Mouse (Mus musculus) gastrocnemius, postnatal 4 days (tissue): ENCODE measurements at regions not wholly inside any gene's neighbourhood (a gene's known extent, or its start where the extent isn't known, plus 50 kb on each side); places are given as distances from the start of the nearest gene placed in this dataset.

Experiments used
- DNase-seq, 2 experiments: peaks; one replicate each; pipeline ENCODE4 v3.0.0; 2021 to 2022; ENCODE audit warnings: low spot score in 2 of 2, mixed read lengths in 2 of 2

DNA sequence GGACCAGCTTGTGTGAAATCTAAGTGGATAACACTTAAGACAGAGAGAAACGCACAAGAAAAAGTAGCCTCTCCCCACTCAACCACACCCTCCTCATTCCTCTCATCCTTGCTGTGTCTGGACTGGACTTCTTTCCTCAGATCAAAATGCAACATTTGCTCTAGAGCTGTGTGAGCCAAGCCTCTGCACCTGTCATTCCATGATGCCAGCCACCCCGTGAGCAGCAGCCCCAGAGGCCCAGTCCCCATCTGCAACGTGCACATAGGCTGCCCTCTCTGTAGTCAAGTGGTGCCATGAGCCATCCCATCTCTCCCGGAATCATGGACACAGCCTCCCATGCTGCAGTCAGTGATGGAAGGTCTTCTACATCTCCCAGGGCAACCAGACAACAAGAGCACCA is 55.1 kb upstream of the Gpc1 start:
- no peak for DNase-seq

DNA sequence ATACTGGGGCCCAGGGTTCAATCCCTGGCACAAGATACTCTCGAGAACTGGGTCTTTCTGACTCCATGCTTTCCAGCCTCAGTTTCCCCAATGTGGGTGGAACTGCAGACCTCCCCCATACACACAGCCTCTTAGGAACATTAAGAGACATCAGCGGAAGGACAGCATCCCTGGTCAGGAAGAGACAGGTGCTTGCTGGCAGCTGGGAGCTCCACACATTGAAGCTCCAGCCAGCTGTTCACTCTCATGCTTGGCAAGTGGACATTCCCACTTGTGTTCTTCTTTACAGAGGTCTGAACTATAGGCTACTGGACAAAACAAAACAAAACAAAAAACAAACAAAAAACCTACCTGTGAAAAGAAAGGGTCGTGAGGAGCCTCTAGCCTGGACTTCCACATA is 55.5 kb upstream of the Gpc1 start:
- no peak for DNase-seq

DNA sequence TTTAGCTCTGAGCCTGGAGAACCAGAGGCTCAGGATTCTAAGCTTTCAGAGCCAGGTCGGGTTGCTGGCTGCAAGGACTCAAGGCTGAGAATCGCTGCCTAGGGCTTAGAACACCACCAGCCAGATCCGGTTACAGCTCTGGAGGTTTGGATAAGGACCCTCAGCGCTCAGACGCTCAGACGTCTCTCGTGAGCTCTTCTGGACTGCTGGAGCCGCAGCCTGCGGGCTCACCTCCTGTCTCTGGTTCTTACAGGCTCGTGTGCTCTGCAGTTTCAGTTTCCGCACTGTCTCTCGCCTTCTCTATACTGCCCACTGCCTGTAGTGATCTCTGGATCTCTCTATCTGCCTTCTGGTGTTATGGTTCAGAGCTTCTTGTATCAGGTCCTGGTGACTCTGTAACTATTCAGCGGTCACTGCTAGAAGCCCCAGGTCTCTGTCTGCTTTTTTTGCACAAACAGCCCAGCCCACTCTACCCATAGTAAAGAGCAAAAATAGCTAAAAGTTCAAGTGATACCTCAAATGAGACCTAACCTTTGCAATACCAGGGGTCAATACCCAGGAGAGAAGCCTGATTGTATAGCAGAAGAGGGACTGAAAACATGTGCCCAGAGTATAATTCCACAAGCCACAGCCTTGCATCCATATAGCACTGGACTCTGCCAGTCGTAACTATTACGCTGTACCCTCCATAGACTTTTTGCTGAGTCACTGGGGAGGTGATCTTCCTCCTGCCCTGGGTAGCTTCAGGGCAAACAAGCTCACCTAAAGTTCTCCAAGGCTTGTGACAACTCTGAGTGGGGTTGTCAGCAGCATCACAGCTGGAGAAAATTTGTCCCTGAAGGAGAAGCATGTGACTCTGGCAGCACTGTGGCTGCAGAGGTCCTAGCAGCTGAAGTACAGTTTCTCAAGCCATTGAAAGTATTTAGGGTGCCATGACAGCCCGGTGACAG is 56.4 kb upstream of the Gpc1 start:
- DNase-seq: no peak

DNA sequence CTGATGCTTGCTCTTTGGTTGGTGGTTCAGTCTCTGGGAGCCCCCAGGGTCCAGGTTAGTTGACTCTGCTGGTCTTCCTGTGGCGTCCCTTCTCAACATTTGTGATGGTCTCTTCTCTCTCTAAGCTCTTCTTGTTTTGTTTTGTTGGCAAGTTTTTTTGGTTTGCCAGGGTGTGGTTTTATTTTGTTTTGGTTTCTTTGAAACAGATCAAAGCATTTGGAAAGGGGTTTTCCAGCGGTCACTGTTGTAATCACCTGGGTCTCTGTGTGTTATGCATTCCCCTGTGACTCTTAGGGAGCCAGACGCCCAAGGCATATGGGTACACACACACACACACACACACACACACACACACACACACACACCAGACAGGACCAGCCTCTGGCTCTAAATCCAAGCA is 57.4 kb upstream of the Gpc1 start:
- DNase-seq: no peak

DNA sequence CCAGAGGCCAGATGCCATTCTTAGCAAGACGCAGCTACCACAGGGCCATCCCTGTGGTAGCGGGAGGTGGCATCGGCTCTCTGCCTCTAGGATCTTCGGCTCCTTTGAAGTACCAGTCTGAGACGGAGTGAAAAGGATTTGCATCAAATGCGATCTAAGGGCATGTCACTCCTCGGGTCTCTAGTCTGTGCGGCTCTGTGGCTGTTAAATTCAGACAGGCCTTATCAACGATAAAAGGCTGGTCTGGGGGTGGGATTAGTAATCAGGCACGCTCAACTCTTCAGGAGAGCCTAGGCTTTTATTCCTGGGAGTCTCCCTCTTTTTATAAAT is 58.7 kb upstream of the Gpc1 start:
- no peak for DNase-seq

DNA sequence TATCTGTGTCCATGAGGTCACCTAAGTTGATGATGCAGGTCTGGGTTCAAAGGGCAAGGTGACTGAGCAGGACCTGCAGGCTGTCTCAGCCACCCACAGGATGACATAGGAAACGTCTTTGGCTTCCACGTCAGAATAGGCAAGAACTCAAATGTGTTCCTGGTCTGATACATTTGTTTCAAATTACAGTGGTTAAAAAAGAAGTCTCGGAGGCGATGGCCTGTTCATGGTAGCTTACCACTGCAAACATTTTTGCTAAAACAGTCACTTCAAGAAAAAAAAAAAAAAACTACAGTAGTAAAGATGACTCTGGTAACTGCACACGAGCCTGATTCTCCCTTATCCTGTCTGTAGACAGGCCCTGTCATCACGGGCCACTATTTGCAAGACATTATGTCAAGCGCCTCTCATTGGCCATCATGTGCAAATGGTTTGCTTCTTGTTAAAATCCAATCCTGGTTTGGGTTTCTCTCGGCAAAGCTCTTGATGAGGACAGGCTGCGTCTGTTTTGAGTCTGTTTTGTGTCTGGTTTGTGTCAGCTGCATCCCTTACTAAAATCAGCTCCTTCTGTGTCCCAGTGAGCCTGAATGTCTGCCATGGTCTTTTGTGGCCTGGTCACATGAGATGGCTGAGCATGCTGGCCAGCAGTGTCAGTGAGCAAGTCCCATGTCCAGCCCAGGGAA is 59.2 kb upstream of the Gpc1 start:
- no peak for DNase-seq

DNA sequence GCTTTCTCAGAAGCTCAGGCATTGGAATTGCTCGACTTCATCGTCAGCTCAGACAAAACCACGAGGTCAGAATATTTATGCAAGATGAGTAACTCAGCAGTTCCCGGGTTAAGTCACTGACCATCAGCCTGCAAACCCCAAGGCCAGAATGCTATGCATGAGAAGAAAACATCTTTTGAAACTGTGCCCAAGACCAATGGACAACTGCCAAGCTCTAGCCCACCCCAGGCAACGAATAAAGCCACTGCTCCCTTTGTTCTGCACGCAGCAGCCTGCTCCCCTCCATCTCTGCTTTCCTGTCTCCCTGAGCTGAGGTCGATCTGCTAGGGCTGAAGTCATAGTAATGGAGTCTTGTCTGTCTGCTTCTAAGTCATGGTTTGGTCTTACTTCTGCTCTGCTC is 61.7 kb upstream of the Gpc1 start:
- DNase-seq: no peak

DNA sequence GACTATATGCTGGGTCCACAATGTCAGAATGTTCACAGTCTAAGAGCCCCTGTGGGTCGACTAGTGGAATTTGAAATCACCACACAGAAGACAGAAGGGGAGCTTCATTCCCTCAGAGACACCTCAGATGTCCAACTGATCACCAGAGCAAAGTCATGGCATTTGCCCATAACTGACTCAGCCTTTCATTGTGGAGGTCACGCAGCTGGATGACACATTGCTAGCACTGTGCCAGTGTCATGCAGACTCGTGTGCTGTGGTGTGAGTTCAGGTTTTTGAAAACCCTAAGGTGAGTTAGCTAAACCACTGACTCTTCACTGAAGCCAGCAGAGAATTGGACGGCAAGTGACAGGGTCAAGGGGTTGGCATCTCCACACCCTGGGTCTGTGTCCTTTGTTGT is 62.3 kb upstream of the Gpc1 start:
- no peak for DNase-seq

DNA sequence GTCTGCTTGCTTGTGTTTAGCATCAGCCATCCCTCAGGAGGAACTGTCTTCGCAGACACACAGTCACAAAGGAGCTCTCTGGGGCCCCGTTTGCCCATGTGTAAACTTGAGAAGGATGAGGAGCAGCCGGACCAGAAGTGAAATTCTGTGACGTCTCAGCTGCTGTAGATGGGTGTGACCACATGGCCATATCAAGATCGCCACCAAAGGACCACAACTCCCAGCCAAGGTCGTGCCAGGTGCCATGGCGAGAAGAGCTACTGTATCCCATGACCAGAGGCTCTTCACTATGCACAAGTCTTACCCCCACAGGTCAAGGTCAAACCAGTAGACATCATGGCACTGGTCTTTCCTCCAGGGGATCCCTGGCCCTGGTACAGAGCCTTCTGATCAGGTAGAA is 64.9 kb upstream of the Gpc1 start:
- DNase-seq: no peak

DNA sequence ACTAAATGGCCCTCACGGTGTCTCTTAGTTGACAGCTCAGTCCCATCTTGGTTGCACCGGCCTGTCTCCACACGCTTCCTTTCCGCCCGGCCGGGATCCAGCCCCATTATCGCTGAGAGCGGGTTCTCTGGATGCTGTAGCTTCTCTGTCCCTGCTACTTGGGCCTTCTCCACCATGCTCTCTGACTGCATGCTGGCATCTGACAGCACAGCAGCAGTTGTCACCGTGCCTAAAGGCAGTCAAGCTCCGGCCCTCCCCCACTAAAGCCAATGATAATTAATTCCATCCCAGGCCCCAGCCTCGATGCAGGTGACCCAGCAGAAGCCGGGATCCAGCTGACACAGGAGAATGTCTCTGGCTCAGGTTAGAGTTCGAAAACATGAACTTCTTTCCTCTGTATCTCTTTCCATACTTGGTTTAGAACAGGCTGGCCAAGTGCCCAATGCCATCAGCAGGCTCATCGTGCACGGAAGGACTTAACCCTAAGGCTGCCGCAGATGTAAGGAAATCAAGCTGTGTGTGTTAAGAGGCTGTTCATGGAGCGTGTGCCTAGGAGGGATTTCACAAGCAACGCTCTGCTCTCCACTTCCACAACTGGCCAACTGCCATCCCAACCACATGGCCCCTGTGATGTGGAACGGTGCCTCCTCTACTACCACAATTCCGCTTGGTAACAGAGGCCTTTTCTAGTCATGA is 76.5 kb upstream of the Gpc1 start:
- no peak for DNase-seq

DNA sequence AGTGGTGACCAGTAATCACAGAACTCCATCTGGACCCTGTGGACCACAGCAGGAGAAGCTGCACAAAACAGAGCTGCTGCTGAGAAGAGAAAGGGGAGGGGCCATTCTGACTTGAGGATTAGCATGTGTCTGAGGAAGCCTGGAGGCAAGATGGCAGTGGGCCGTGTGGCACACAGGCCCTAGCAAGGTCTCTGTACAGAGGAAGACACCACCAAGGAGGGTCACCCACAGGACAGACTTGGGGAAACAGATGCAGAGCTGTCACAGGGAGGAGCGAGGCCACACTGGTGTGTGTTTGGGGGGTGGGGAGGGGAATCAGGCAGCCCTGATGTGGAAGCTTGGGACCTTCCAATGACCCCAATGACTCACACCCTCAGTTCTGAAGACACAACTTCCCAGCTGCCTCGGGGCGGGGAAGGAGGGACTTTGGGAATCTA is 79.7 kb upstream of the Gpc1 start:
- no peak for DNase-seq

DNA sequence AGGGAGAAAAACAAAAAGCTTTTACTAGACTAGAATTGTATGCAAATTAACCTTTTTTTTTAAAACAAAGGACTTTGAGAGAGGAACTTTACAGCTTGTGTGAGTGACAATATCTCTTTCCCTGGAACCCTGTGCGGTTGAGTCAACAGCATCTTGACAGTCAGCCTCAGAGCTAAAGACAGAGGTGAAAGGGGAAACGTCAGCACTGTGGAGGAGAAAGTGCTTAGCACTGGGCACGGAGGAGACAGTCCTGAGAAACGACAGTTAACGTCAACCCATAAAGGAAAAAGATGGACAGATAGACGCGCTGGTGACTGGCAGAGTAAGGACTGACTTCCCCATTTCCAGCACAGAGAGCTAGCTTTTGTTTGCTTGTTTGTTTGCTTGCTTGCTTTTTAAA is 82.0 kb upstream of the Gpc1 start:
- DNase-seq: no peak

DNA sequence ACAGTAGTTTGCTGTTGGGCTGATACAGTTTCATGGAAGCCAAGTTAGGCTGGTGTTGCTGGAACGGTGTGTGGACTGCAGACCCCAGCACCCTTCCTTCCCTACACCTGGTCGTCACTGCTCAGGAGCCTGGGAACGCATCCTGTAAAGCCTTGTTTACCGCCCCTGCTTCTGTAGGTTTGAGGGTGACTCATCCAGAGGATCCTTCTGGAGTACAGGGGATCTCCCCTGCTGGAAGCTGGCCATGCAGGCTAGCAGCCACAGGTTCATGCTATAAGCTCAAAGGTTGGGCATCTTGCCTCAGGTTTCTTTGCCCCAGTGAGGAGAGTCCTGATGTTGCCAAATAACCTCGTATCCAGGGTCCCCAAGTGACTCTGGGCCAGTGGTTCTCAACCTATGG is 86.2 kb upstream of the Gpc1 start:
- DNase-seq: no peak

DNA sequence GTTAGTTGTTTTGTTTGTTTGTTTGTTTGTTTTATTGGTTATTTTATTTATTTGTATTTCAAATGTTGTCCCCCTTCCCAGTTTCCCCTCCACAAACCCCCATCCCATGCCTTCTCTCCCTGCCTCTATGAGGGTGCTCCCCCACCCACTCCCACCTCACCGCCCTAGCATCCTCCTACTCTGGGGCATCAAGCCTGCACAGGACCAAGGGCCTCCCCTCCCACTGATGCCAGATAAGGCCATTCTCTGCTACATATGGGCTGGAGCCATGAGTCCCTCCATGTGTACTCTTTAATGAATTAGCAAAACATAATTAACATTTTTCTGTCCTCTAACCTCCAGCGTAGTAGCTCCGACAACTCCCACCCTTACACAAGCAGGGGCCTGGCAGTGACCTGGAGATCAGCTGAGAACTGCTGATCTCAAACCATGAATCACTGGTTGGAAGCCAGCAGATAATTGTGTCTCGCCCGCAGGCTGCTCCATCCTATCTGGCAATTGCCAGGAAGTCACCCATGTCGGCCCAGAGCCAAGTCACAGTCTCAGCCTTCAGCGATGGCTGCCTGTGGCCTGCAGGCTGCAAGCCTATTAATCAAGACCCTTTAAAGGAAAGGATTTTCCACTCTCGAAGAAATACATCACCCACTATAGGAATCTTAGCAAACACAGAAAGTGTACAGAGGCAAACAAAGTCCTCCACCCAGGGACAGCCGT is 86.8 kb upstream of the Gpc1 start:
- DNase-seq: no peak

DNA sequence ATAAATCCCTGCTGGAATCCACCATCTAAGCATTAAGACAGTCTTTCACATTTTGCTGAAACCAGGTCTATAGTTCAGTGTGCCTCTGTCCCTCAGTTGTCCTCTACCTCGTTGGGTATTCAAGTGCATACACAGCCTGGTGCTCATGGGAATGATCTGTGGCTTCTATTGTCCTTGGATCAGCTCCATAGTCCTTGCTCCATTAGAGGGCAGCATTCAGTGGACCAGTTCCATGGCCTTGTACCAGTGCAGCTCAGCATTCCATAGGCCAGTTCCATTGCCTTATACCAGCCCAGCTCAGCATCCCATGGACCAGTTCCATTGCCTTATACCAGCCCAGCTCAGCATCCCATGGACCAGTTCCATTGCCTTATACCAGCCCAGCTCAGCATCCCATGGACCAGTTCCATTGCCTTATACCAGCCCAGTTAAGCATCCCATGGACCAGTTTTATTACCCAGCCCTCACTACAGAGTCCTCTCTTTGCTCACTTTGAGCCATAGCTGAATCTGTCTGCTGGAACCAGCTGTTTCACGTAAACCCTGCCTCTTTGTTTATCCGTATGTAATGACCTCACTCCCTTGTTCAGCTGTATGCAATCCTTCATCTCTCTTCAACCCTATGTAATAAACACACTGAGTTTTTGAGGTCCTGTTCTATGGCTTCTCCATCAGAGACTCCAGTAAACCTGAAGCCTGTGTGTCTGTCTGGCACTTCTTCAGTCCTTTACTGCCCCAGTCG is 88.4 kb upstream of the Gpc1 start:
- no peak for DNase-seq

DNA sequence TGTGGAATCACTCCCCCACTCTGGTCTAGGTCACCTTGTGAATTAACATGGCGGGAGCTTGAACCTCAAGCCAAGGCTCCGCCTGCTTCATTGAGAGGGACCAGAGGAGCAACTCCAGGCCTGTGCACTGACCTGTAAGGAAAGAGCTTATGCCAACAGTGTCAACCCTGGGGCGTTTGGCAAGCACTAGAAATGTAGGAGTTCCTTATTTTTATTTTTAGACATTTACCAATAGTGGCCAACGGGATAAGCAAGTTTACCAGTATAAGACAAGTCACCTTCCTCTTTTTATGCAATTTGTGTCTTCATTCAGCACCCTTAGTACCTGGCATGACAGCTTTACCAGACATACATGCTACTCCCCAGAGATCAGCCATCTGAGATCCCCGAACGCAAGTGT is 89.1 kb upstream of the Gpc1 start:
- DNase-seq: no peak

DNA sequence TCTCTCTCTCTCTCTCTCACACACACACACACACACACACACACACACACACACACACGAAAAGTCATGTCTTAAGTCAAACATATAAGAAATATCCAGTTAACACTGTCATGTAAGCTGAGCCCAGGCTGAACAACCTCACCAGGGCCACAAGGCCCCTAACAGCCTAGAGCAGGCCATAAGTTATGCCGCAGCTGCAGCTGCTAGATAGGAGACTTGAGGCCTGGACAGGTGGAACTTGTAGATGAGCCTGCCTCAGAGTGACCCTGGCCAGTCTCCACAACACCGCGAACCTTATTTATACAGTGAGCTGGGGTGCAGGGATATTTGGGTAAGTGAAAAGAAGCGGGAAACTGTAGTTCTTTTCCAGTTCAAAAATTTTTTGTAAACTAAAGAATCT is 90.4 kb upstream of the Gpc1 start:
- DNase-seq: no peak

DNA sequence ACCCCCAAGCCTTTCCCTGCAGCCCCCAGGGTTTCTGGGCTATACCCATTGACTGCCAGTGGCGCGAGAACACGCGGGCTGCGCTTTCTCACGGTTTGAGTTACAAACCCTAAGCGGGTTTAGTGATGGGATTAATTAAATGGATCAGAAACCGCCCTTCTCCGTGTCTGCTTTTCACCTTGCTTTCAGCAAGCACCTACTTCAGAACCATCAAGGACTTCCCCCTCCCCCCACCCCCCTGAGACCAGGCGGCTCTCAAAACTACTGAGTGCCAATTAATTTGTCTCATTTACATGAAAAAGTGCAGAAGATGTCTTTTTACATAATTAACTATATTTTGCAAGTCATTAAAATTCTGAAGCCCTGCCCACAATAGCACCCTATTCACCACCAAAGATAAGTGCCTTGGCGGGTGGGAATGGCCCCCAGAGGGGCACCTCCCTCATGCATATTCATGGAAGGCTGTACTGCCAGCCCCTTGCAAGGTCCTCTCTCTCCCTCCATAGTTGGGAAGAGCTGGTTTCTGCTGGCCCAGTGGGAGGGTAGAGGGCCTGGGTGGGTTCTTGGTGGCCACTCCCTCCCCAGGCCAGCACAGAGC is 89.1 kb upstream of the Otos start:
- no peak for DNase-seq

DNA sequence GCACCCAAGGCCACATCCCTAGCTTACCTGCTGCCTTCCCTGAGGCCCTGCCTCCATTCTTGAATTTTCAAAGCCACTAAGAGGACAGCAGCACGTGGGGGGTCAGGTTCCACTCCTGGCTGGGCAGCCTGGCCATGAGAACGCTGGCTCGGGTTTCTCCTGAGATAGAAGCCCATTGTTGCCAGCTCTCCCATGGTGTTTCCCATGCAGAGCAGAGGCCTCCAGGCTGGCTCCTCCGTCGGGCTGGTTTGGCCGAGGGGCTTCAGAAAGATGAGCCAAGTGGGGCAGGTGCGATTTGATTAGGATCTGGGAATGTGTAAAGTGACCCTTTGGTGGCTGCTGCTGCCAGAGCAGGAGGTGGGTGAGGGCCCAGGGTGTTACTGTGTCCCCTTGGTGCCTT is 87.8 kb upstream of the Otos start:
- DNase-seq: no peak

DNA sequence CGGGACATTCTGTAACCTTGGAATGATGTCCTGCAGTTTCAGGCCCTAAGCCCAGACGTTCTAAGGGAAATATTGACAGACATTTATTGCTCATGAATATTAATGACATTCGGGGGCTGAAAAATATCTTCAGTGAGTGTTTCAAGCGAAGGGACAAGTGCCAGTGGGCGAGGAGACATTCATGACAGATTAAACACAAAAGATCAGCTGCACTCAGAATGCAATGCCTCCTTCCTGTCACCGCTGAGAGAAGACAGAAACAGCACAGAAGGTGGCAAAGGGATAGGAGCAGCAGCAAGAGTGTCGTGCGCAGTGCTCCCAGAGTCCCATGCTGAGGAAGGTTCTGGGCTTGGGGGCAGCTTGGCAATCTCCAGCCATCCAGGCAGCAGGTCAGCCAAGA is 85.1 kb upstream of the Otos start:
- DNase-seq: no peak
